Mouse (Mus musculus): ENCODE results near the gene Cep63.

GRCm38 (mm10) chr9:102656355-102657095 is 30.2 kb upstream of the Cep63 start:
- TF ChIP-seq CTCF (IDR thresholded peaks at IDR 0.05; ENCODE audit: control insufficient read depth, insufficient read depth, low read length) (no peak), POLR2A (IDR thresholded peaks at IDR 0.05; ENCODE audit: borderline replicate concordance, control insufficient read depth, low read depth, low read length) (no peak)
